Mouse (Mus musculus): ENCODE data around the gene 2010003K11Rik. TPM values are rescaled to one million over a fixed set of nuclear protein-coding genes. Genes with fewer than 3 reads are reported as not detected.
"Not testable (repeated sequence)": the region's sequence is repeated elsewhere in the genome, so short reads cannot be mapped to it uniquely, and the experiment has no call there.

2010003K11Rik gene
- total RNA-seq, 1 experiment from 2014 or later = not detected

GRCm38 (mm10) chr19:4474739-4475138 is 23.6 kb downstream of the 2010003K11Rik start:
- no peak for ATAC-seq (replicated peaks; ENCODE audit: insufficient number of reproducible peaks, low FRiP score, low TSS enrichment, poor library complexity, severe bottlenecking)

- ATAC-seq (replicated peaks; ENCODE audit: insufficient number of reproducible peaks, low FRiP score, low TSS enrichment, poor library complexity, severe bottlenecking) = no peak
Observed at GRCm38 (mm10) chr19:4473549-4473948, 24.8 kb downstream of the 2010003K11Rik start.

GRCm38 (mm10) chr19:4468363-4468762 is 30.0 kb downstream of the 2010003K11Rik start:
- no peak for ATAC-seq (replicated peaks; ENCODE audit: insufficient number of reproducible peaks, low FRiP score, low TSS enrichment, poor library complexity, severe bottlenecking)

- ATAC-seq (replicated peaks; ENCODE audit: insufficient number of reproducible peaks, low FRiP score, low TSS enrichment, poor library complexity, severe bottlenecking) = no peak
Observed at GRCm38 (mm10) chr19:4464666-4465065, 33.7 kb downstream of the 2010003K11Rik start.

GRCm38 (mm10) chr19:4461981-4462380 is 36.4 kb downstream of the 2010003K11Rik start:
- ATAC-seq (replicated peaks; ENCODE audit: insufficient number of reproducible peaks, low FRiP score, low TSS enrichment, poor library complexity, severe bottlenecking) = peak; percentile 48; the same call in 1 of the 2 replicates

GRCm38 (mm10) chr19:4456227-4456626 is 42.2 kb downstream of the 2010003K11Rik start:
- ATAC-seq (replicated peaks; ENCODE audit: insufficient number of reproducible peaks, low FRiP score, low TSS enrichment, poor library complexity, severe bottlenecking) = peak; percentile 65

- no peak for ATAC-seq (replicated peaks; ENCODE audit: insufficient number of reproducible peaks, low FRiP score, low TSS enrichment, poor library complexity, severe bottlenecking)
Observed at GRCm38 (mm10) chr19:4455071-4455800, 43.1 kb downstream of the 2010003K11Rik start.

- not testable (repeated sequence) for ATAC-seq (replicated peaks; ENCODE audit: insufficient number of reproducible peaks, low FRiP score, low TSS enrichment, poor library complexity, severe bottlenecking)
Observed at GRCm38 (mm10) chr19:4454040-4454439, 44.3 kb downstream of the 2010003K11Rik start.

GRCm38 (mm10) chr19:4452525-4452924 is 45.9 kb downstream of the 2010003K11Rik start:
- ATAC-seq (replicated peaks; ENCODE audit: insufficient number of reproducible peaks, low FRiP score, low TSS enrichment, poor library complexity, severe bottlenecking) = no peak

- no peak for ATAC-seq (replicated peaks; ENCODE audit: insufficient number of reproducible peaks, low FRiP score, low TSS enrichment, poor library complexity, severe bottlenecking)
Observed at GRCm38 (mm10) chr19:4451965-4452364, 46.4 kb downstream of the 2010003K11Rik start.

GRCm38 (mm10) chr19:4451098-4451497 is 47.3 kb downstream of the 2010003K11Rik start:
- no peak for ATAC-seq (replicated peaks; ENCODE audit: insufficient number of reproducible peaks, low FRiP score, low TSS enrichment, poor library complexity, severe bottlenecking)

- no peak for ATAC-seq (replicated peaks; ENCODE audit: insufficient number of reproducible peaks, low FRiP score, low TSS enrichment, poor library complexity, severe bottlenecking)
Observed at GRCm38 (mm10) chr19:4450666-4451065, 47.7 kb downstream of the 2010003K11Rik start.

- ATAC-seq (replicated peaks; ENCODE audit: insufficient number of reproducible peaks, low FRiP score, low TSS enrichment, poor library complexity, severe bottlenecking) = no peak
Observed at GRCm38 (mm10) chr19:4449230-4449629, 49.2 kb downstream of the 2010003K11Rik start.

GRCm38 (mm10) chr19:4447445-4447844 is 50.9 kb downstream of the 2010003K11Rik start:
- no peak for ATAC-seq (replicated peaks; ENCODE audit: insufficient number of reproducible peaks, low FRiP score, low TSS enrichment, poor library complexity, severe bottlenecking)

Other genes with a start within 250 kb of the 2010003K11Rik start
- 23.7 to 30.6 TPM (median 27.0 TPM) in 3 replicates for gene Ssh3, start 229.4 kb downstream of the 2010003K11Rik start, total RNA-seq (2017)
- gene Ankrd13d, start 215.4 kb downstream of the 2010003K11Rik start, total RNA-seq (2017) = 2.4 to 21.5 TPM (median 12.0 TPM) in 3 replicates
- gene Grk2, start 192.4 kb downstream of the 2010003K11Rik start, total RNA-seq (2017) = 270 to 475 TPM (median 366 TPM) in 3 replicates
- gene Kdm2a, start 100.3 kb downstream of the 2010003K11Rik start, total RNA-seq (2017) = 109 to 142 TPM (median 139 TPM) in 3 replicates
- not detected in 3 replicates for gene Rhod, start 59.2 kb downstream of the 2010003K11Rik start, total RNA-seq (2017)
- not detected in 3 replicates for gene Syt12, start 21.1 kb downstream of the 2010003K11Rik start, total RNA-seq (2017)
- 0.58 TPM in 1 of 3 replicates, not detected in the others for gene Pcx, start 11.9 kb upstream of the 2010003K11Rik start, total RNA-seq (2017)
- gene Lrfn4, start 117.1 kb upstream of the 2010003K11Rik start, total RNA-seq (2017) = not detected in 3 replicates
- gene Rce1, start 127.1 kb upstream of the 2010003K11Rik start, total RNA-seq (2017) = 16.7 to 27.3 TPM (median 27.2 TPM) in 3 replicates
- not detected in 3 replicates for gene Gm960, start 200.1 kb upstream of the 2010003K11Rik start, total RNA-seq (2017)
- gene Sptbn2, start 212.6 kb upstream of the 2010003K11Rik start, total RNA-seq (2017) = not detected in 3 replicates